Mouse (Mus musculus): ENCODE measurements around the gene Akt1s1.
A peak's percentile ranks its signal among the peaks of the same experiment; 100 is the strongest.
"Not testable (repeated sequence)": the region's sequence is repeated elsewhere in the genome, so short reads cannot be mapped to it uniquely, and the experiment has no call there.

Gene Akt1s1

DNA sequence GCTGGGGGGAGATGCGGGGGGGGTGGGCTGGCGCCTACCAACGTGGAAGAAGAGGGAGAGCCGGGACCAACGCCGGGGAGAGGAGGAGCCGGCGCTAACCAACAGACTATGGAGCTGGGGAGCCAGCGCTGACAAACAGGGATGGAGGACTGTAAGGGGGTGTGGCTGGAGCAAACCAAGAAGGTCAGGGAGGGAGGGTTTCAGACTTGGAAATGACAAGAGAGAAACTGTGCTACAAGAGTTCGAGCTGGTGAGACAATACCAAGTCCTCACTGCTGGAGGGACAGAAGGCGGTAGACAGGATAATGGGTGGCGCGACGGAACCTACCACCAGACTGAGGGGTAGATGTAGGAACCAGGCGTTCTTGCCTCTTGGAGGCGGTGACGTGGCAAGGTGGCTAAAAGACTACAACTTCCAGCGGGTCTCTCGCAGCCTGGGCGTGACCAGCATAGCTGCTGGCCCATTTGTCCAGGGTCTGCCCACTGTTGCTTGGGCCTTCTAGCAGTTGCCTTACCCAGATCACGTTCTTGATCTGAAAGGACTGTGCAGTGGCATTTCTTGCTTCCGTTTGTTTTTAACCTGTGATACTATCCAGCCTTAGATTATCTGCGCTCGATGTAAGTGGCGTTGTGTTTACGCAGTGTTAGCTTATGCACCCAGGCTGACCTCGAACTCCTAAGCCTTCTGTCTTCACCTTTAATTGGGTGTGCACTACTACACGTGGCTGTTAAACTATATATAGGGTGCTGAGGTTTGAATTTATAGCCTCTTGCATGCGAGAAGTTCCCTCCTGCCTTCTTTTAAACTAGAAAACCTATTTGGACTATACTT lies 21.1 kb downstream of the Akt1s1 start, which contains the start of gene Ptov1:
TSS of gene Ptov1 (minus strand) at position 92 of the 832 bp plus-strand sequence.
- peak; percentile 95 for DNase-seq (ENCODE audit: low read depth, low spot score)

DNA sequence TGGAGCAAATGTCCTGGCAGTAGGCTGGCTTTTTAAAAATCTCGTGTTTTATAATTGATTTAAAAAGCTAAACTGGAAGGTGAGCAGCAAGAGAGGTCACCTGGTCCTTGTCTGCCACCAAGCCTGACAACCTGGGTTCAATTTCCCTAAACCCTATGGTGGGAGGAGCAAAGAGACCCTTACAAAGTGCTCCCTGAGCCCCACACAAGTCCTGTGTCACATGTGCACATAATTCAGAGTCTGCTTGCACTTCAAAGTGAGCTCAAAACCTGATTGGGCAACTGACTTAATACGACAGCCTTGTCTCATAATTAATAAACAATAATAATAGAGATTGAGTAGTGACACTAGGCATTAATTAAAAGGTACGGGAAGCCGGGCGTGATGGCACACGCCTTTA lies 21.8 kb downstream of the Akt1s1 start:
- DNase-seq (ENCODE audit: low read depth, low spot score) = no peak

DNA sequence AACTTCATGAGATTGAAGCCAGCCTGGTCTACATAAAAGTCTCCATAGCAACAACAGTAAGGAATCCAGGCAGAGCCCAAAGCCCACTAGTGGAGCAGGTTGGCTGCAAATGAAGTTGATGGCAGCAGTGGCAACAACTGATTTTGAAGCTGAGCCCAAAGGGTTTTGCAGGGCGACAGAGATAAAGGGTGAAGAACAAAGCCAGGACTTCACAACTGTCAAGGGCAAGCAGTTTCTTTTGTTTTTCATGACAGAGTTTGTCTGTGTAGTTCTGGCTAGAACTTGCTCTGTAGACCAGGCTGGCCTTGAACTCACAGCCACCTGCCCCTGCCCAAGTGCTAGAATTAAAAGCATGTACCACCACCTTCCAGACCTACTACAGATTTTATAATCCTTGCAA lies 22.4 kb downstream of the Akt1s1 start:
- no peak for DNase-seq (ENCODE audit: low read depth, low spot score)

DNA sequence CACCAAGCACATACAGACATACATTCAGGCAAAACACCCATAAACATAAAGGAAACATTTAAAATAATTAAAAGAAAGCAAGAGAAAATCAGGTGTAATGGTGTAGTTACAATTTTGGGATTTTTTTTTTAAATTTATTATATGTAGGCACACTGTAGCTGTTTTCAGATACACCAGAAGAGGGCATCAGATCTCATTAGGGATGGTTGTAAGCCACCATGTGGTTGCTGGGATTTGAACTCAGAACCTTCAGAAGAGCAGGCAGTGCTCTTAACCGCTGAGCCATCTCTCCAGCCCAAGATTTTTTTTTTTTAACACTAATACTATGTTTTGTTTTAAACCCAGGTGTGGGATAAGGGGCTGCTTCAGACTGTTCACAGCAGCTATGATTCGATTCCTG lies 23.0 kb downstream of the Akt1s1 start:
- DNase-seq (ENCODE audit: low read depth, low spot score) = not testable (repeated sequence)

DNA sequence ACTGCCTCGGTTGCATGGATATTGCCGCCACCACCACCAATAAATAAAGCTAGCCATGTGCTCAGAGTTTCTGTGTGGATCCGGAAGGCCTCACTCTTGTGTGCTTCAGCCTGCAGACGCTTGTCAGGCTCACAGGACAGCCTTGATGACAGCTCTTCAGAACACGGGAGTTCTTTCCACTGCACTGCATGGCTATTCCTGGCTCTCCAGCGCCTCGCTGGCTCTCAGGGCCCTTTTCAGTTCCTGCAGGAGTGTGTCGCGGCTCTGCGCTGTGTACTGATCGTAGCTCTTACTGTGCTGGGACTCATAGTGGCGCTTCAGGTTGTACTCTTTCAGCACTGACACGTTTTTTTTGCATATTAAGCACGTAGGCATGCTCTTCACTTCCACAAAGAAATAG lies 29.0 kb downstream of the Akt1s1 start:
- DNase-seq (ENCODE audit: low read depth, low spot score) = no peak

DNA sequence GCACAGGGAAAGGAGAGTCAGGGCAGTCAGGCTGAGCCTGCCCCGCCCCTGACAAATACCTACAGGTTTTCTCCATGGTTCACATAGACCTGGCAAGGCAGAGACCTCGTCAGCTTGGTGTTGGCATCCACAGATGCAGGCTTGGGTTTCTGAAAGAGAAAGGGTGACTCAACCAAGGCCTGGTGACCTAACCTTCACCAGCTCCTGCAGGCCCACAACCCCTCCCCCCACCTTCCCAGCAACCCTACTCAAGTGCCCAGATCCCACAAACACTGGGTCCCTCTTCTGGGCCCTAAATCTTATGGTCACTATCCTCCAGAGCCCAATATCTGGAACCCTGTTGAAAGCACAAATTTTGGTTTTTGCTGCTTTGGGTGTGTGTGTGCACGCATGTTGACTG lies 34.2 kb downstream of the Akt1s1 start:
- no peak for DNase-seq (ENCODE audit: low read depth, low spot score)

DNA sequence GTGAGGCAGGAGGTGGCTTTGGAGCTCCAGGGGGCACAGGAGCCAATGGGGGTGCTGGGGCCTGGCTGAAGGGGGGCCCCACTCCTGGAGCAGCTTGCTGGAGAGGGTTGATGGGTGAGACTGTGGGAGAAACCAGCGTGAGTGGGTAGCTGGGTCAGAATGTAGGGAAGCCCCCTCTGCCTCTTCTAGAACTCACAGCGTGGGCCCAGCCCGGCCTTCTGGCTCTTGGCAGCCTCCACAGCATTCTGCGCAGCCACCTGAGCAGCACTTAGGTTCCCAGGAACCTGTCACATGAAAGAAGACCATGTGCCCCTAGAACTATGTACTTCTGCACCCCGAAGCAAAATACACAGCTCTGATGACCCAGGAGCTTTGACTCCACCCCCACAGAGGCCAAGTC lies 35.8 kb downstream of the Akt1s1 start:
- no peak for DNase-seq (ENCODE audit: low read depth, low spot score)

DNA sequence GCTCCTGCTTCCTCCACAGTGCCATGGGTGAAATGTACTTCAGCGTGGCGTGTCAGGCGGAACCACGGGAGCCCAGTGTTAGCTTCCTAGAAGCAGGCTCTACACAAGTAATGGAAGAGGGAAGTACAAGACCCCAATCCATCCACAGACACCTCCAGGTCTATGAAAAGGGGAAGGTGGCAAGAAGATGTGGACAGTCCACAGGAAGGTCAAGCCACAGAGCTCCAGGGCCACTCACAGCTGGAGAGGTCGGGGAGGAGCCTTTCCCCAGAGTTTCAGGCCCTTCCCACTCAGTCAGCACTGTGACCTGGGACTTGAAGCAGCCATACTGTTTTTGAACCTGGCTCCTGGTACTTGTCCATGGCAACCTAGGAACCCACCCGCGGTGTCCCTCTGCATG lies 38.2 kb downstream of the Akt1s1 start:
- DNase-seq (ENCODE audit: low read depth, low spot score) = no peak

DNA sequence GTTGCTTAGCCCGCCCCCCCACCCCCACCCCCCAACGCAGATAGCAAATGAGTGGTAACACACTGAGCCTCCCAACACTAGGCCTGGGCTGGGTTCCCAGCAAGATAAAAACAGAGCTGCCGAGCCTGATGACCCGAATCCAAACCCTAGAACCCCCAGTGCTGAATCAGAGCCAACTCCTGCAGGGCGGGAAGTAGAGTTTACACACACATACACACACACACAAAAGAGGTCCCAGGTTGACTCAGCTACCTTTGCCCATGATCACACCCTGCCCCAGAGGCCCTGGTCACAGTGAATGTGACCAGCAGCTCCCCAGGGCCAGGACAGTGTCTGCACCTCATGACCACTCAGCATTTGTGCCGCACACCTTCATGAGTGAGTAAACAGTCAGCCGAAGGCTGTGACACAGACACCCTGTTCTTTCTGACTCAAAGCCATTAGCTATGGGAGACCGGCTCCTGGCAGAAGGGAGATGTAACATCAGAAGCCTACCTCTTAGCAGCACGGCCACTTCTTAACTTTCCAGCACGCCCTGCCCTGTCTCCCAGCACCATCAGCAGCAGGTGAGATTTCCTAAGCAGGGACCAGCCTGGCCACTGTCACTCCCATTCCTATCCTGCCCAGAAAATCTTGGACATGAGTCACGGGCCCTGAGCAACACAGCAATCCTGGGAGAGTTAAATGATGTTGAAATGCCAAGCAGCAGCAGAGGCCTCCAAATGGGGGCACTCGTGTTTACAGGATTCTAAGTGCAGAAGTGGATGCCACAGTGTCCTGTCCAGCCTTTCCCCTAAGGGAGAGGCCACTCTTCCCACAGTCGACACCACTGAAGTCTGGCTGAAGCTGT lies 39.7 kb downstream of the Akt1s1 start:
- no peak for DNase-seq (ENCODE audit: low read depth, low spot score)

DNA sequence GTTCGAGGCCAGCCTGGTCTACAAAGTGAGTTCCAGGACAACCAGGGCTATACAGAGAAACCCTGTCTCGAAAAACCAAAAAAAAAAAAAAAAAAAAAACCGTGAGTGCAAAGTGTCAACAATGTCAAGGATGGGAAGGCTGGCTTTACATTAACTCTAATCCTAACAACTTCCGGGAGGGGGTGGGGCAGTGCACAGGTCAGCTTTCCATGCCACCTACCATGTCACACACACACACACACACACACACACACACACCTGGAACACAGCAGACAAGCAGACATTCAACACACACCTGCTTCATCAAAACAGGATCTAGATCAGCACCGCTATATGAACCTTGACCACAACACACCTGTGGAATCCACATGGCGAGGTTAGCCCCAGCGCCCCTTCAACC lies 41.4 kb downstream of the Akt1s1 start:
- no peak for DNase-seq (ENCODE audit: low read depth, low spot score)

DNA sequence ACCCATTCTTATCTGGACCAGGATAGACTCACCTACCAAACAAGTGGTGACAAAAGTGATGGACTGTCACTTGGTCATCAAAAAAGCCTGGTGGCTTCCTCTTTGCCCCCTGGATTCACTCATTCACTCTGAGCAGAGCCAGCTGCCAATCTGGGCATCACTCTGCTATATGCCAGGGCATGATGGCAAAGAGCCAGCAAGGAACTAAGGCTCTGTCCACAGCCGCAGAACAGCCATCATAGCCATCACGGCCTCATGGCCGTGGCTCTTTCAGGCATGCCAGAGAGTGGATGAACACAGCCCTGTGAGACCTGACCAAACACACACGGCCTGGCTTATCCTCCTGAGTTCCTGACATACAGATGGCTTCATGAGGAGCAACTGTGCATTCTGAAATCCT lies 41.9 kb downstream of the Akt1s1 start:
- DNase-seq (ENCODE audit: low read depth, low spot score) = no peak

DNA sequence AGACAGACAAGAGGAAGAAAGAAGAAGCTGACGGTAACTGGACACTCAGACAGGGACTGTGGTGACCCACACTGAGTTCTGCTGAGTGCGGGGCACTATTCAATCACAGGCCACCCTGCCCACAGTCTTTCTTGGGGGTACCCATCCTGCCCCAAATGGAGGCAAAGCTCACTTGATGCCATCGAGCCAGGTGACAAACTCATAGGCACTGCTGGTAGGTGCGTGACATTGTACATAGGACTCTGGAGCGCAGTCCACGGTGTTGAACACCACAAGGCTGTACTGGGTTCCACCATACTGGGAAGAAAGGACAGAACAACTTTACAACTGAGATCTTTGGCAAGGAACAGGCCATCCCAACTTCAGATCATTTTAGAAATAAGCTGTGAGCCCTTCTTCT lies 42.8 kb downstream of the Akt1s1 start:
- no peak for DNase-seq (ENCODE audit: low read depth, low spot score)

DNA sequence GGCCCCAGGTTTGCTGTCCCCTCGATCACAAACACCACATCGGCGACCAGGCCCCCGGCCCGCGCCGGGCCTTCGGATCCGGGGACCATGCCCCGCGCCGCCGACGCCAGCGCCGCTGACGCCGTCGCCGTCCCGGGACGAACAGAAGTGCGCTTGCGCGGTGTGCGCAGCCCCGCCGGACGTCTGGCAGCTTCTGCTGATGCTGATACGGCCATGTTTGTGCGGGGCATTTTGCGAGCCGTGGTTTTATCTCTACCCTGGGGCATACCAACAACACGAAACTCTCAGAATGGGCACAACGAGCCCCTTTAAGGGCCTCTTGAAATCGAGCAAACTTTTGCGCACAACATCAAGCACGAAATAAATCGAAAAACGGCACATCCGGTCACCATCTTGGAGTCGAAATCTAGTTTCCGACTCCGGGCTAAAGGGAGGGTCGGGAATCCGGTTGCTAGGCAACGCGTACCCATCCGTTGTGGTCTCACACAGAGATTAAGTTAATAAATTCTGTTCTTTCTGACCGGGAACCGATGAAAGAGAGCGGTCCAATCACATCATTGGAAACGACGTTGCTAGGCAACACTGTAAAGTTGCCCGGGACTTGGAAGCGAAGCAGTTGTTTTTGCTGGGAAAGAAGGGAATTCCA lies 43.6 kb downstream of the Akt1s1 start, which contains the start of gene Med25:
TSS of gene Med25 (minus strand) at position 437 of the 646 bp plus-strand sequence.
- DNase-seq (ENCODE audit: low read depth, low spot score) = peak; percentile 94

DNA sequence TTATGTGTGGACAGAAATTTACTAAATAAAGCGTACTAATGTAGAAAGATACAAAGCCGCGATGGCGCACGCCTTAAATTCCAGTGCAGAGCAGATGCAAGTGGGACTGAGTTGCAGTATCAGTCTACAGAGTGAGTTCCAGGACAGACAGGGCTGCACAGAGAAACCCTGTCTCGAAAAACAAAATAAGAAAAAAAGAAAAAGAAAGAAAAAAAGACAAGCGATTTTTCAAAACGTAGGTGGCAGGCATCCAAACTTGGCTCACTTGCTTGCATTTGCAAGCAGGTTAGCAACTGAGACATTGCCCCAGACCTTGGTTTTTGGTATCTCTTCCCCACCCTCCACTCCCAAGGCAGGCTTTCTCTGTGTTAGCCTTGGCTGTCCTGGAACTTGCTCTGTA lies 44.4 kb downstream of the Akt1s1 start:
- DNase-seq (ENCODE audit: low read depth, low spot score) = no peak

DNA sequence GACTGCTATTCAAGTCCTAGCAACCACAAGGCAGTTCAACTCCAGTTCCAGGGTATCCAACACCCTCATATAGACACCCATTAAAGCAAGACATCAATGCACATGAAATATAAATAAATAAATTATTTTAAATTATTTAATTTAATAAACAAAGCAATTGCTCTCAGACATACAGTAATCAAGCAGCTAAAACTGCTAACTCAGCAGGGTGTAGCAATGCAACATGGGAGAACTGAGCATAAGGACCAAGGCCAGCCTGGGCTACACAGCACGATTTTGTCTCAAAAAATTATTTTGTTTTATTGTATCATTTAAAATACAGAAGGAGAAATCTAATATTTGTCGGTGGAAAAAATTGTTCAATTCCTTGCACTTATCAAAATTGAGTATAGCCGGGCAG lies 45.4 kb downstream of the Akt1s1 start:
- DNase-seq (ENCODE audit: low read depth, low spot score) = no peak

DNA sequence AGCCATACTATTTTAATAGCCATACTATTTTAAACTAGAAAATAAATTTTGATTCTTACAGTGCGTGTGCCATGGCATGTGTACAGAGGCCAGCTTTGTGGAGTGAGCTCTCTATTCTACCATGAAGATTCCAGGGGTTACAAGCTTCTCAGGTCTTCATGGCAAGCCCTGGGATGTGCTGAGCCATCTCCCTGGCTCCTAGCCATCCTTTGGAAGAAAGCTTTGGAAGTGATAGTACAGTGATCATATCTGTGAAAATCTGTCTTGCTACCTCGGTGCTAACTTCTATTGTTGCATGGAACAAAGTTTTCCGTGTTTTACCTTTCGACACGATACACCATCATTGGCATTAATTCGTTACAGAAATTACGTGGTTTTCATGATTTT lies 46.4 kb downstream of the Akt1s1 start:
- no peak for DNase-seq (ENCODE audit: low read depth, low spot score)

DNA sequence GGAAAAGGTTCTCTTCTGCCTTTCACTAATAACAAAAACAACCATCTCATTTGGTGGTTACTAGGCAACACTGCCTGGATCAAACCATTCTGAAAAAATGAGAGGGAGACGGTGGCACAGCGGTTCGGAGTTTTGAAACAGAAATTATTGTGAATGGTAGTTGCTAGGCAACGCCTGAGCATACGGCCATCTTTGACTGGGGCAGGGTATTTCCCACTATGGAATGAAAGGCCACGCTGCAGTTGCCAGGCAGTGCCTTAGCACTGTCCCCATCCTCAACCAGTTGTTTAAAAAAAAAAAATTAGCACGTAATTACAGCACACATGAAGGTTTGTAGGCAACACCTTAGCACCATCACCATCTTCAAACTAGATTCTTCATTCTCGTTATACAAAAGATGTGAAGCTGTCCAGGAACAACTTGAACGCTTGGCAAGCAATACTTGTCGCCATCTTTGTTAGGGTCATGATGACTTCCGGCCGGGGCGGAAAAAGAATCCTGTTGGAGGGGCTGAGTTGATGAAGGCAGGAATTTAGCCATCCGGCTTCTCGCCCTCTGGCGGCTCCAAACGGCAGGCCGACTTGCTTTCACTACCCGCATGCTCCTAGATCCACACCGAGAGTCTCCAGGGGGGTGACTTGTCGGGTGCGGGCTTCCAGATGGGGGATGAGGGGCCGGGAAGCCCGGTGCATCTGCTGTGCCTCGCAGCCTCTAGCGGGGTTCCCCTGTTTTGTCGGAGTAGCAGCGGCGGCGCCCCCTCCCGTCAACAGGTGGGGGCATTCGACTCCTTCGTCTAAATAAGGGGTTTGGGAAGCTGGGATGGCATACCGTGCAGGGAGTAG lies 47.0 kb downstream of the Akt1s1 start, which contains the start of gene Fuz:
TSS of gene Fuz (plus strand) at position 487 of the 842 bp plus-strand sequence.
- peak; percentile 91 for DNase-seq (ENCODE audit: low read depth, low spot score)

DNA sequence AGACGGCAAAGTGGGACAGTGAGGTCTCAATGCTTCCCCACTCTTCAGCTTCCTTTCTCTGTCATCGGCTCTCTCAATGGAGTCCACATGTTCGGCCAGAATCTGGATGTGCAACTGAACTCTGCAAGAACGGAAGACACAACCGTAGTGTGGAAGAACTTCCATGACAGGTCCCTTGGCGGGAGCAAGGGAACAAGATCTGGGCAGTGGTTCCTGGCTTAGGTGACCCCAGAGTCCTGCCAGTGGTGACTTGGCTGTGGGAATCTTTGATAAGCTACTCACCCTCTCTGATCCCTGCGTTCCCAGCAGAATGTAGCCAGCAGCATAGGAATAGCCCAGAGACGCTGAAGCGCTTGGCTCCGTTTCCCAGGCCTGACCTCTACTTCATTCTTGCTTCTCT lies 47.7 kb downstream of the Akt1s1 start:
- no peak for DNase-seq (ENCODE audit: low read depth, low spot score)

DNA sequence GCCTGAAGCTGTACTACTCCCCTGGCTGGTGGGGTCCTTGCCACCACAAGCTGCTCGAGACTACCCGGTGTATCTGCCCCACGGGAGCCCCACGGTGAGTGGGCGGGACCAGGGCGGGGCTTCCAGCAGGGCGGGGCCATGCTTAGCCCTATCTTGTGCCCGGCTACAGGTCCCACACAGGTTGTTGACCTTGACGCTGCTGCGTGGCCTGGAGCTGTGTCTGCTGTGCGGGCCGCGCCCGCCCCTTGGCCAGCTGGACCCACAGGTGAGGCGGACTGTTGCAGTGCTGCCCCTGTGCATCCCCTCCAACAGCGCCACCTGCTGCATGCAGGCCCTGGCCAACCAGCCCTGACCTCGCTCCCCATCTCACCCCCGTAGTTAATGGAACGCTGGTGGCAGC lies 49.8 kb downstream of the Akt1s1 start:
- no peak for DNase-seq (ENCODE audit: low read depth, low spot score)

DNA sequence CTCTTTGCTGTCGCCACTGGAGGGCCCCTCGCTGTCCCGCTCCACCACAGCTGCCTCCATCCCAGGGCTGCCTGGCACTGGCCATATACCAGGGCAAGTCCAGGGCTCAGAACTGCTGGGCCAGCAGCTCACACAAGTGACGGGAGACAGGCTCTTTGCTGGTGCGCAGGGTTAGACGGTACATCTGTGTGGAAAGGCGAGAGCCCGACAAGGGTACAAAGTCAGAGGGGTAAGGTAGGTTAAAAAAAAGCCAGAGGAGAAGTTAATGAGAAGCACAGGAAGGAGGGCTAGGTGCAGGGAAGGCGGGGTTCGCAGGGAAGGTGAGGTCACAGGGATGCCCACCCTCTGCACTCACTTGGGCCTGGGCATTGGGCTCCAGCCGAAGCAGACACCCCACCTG lies 51.8 kb downstream of the Akt1s1 start:
- no peak for DNase-seq (ENCODE audit: low read depth, low spot score)

DNA sequence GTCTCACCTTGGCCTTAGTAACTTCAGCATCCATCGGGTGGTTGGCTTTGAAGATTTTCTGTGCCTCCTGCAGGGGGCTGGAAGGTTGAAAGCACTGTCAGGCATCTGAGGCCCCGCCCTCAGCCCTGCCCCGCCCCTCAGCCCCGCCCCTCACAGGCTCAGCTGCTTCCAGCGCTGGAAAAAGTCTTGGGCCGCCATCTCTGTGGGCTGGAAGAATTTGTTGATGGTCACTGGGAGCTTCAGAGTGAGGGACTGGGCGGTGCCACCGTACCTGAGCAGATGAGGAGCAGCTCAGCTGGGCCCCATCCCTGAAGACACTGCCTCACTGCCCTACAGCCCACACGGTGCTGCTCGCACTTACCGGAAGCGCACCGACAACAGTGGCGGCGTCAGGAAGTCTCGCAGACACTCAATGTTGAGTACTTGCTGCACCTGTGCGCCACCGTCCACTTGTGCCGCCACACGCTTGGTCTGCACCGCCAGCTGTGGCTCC lies 52.5 kb downstream of the Akt1s1 start:
- DNase-seq (ENCODE audit: low read depth, low spot score) = no peak

Data from skeletal muscle tissue, adult 2 months (tissue).